Mouse (Mus musculus) left cerebral cortex, postnatal 14 days (tissue): ENCODE results near the gene Zfp316. TPM values are rescaled to one million over a fixed set of nuclear protein-coding genes. Genes with fewer than 3 reads are reported as not detected.

Experiments used
- DNase-seq, 2 experiments: peaks; one replicate each; pipeline ENCODE4 v3.0.0; 2021 to 2022; ENCODE audit warnings: low spot score in 2 of 2, mixed read lengths in 1 of 2
- intact Hi-C: fragments of 180-260 bp; cut with DNase I; formaldehyde crosslinking; loops from one replicate; pipeline ENCODE4 v1.15.1; 2025
- total RNA-seq, 2 experiments: library from RNA; stranded (reverse); gene quantifications; 2 replicates each; pipeline ENCODE4 v1.2.3; 2021

Gene Zfp316
- total RNA-seq, 2 experiments from 2014 or later: 20.1 to 20.5 TPM

GRCm38 (mm10) chr5:143252039-143252438, 17.8 kb downstream of the Zfp316 start:
- DNase-seq: no peak
- intact Hi-C loops: no loop called here

- intact Hi-C loops: loop anchor here (5.0 kb wide), 1 partner anchor 52 kb away; no protein-coding TSS in a partner anchor
Observed at GRCm38 (mm10) chr5:143244926-143245325, 24.9 kb downstream of the Zfp316 start.

GRCm38 (mm10) chr5:143236036-143236435, 33.8 kb downstream of the Zfp316 start:
- DNase-seq: no peak
- intact Hi-C loops: no loop called here

More at GRCm38 (mm10) chr5:143244926-143245325, 24.9 kb downstream of the Zfp316 start:
- DNase-seq: no peak

GRCm38 (mm10) chr5:143235028-143235693, 34.7 kb downstream of the Zfp316 start, which contains the start of gene Zfp12:
Gene Zfp12 (plus strand): TSS chr5:143235163.
- intact Hi-C loops: loop anchor here (1.0 kb wide), 1 partner anchor 55 kb away; the partner anchor contains the start of gene Rbak
- peak; percentile 96 to 97 for DNase-seq

GRCm38 (mm10) chr5:143226790-143227189, 43.0 kb downstream of the Zfp316 start, which contains the start of gene Spdye4a:
Gene Spdye4a (minus strand): TSS chr5:143226890.
- intact Hi-C loops: no loop called here
- no peak for DNase-seq

GRCm38 (mm10) chr5:143222287-143222686, 47.5 kb downstream of the Zfp316 start:
- DNase-seq: no peak
- intact Hi-C loops: loop anchor here (1.0 kb wide), 1 partner anchor 12 kb away; no protein-coding TSS in a partner anchor

GRCm38 (mm10) chr5:143220996-143221395, 48.8 kb downstream of the Zfp316 start:
- intact Hi-C loops: no loop called here
- DNase-seq: no peak

- DNase-seq: no peak
- intact Hi-C loops: no loop called here
Observed at GRCm38 (mm10) chr5:143213832-143214231, 56.0 kb downstream of the Zfp316 start.

- intact Hi-C loops: no loop called here
- no peak for DNase-seq
Observed at GRCm38 (mm10) chr5:143205015-143205414, 64.8 kb downstream of the Zfp316 start.

Other genes with a start within 250 kb of the Zfp316 start
- 10 to 100 TPM; 38.8 to 41.0 TPM for gene Rnf216, start 157.0 kb downstream of the Zfp316 start, total RNA-seq
- under 1 TPM; 0.11 to 0.13 TPM for gene Olfr718-ps1, start 122.4 kb downstream of the Zfp316 start, total RNA-seq
- gene Rbak, start 89.2 kb downstream of the Zfp316 start, total RNA-seq: 10 to 100 TPM; 15.2 to 15.6 TPM
- not detected for gene Spdye4b, start 89.0 kb downstream of the Zfp316 start, total RNA-seq
- not detected for gene Spdye4a, start 43.1 kb downstream of the Zfp316 start, total RNA-seq
- 10 to 100 TPM; 24.6 to 28.2 TPM for gene Zfp12, start 34.9 kb downstream of the Zfp316 start, total RNA-seq
- 1 to 10 TPM; 7.8 to 8.3 TPM for gene Zfp853, start 23.6 kb upstream of the Zfp316 start, total RNA-seq
- 10 to 100 TPM; 22.2 to 22.3 TPM for gene E130309D02Rik, start 45.3 kb upstream of the Zfp316 start, total RNA-seq
- 10 to 100 TPM; 35.8 to 37.4 TPM for gene Zdhhc4, start 59.2 kb upstream of the Zfp316 start, total RNA-seq
- 1 to 10 TPM; 1.4 to 1.9 TPM for gene Grid2ip, start 87.3 kb upstream of the Zfp316 start, total RNA-seq
- gene Kdelr2, start 133.8 kb upstream of the Zfp316 start, total RNA-seq: 10 to 100 TPM; 41.3 to 43.4 TPM
- 10 to 100 TPM; 24.8 to 25.7 TPM for gene Daglb, start 194.6 kb upstream of the Zfp316 start, total RNA-seq